Mouse (Mus musculus) adipocyte (in vitro differentiated cells): ENCODE measurements around the gene Adgrg6.
A peak's percentile ranks its signal among the peaks of the same experiment; 100 is the strongest.

Experiments
- DNase-seq: peaks from one replicate; pipeline ENCODE4 v3.0.0-alpha.2; 2016; ENCODE audit warnings: low spot score

Adgrg6 gene

GRCm38 (mm10) chr10:14491838-14492237 lies 53.6 kb downstream of the Adgrg6 start:
- no peak for DNase-seq

DNA sequence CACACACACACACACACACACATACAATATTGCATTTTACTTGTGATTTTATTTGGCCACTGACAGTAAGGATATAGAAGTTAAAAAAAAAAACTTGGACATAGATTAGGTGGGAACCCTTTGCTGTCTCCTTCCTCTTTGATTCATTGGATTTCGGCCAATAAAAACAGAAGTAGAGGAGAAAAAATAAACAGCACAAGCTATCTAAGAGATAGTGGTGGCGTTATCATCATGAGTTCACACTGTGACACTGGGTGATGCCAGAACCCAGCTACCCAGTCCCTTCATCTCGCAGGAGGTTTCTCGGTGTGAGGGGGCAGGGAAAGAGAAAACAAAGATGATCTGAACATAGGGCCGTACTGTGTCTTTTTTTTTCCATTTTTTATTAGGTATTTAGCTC lies 62.2 kb downstream of the Adgrg6 start:
- no peak for DNase-seq

- DNase-seq: no peak
These were observed 63.0 kb downstream of the Adgrg6 start for GRCm38 (mm10) chr10:14482483-14482882.

- no peak for DNase-seq
These were observed 64.5 kb downstream of the Adgrg6 start for GRCm38 (mm10) chr10:14480928-14481327.

GRCm38 (mm10) chr10:14476393-14476792 lies 69.1 kb downstream of the Adgrg6 start:
- DNase-seq: no peak

GRCm38 (mm10) chr10:14475641-14476040 lies 69.8 kb downstream of the Adgrg6 start:
- DNase-seq: no peak

- DNase-seq: no peak
These were observed 70.7 kb downstream of the Adgrg6 start for GRCm38 (mm10) chr10:14474541-14475305.

DNA sequence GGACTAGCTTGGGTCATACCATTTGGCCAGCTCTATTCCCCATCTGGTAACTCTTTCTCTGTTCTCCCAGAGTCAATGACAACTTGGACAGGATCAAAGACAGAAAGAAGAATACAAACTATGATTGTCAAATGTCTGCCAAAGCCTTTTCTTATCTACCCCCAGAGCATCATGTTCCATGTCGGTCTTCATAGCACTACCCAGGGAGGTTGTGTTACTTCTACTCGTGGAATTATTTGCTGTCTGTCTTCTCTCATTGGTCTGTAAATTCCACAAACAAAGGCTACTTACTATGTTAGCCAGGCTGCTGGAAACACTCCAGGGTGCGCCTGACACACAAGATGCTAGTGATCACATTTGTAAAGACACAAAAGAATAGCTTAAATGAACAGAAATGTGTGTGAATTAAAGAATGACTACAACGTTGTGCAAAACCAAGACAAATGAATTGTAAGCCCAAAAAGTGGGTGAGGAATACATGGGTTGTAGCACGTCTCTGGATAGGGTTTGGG lies 74.4 kb downstream of the Adgrg6 start:
- no peak for DNase-seq

- no peak for DNase-seq
These were observed 76.8 kb downstream of the Adgrg6 start for GRCm38 (mm10) chr10:14468623-14469022.

- DNase-seq: no peak
These were observed 81.5 kb downstream of the Adgrg6 start for GRCm38 (mm10) chr10:14463796-14464511.

- DNase-seq: no peak
These were observed 84.4 kb downstream of the Adgrg6 start for GRCm38 (mm10) chr10:14460933-14461514.

GRCm38 (mm10) chr10:14460252-14460932 lies 85.1 kb downstream of the Adgrg6 start:
- DNase-seq: no peak

DNA sequence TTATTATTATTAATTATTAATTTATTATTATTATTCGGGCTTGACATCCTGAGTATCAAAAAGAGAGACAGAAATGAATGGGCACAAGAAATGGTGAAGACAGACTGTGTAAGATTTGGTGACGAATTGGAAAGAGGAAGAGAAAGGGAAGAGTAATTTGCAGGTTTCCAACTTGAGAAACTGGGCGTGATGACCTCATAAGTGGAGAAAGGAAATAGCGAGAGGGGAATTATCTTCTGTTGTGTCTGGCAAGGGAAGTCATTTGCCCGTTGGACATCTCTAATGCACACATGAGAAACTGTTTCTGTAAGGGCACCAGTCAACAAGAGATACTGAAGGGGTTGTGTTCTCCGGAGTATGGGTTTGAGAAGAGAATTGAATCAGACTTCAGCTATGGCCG lies 85.6 kb downstream of the Adgrg6 start:
- DNase-seq: no peak

- DNase-seq: no peak
These were observed 86.1 kb downstream of the Adgrg6 start for GRCm38 (mm10) chr10:14459330-14459729.

GRCm38 (mm10) chr10:14454481-14454880 lies 91.0 kb downstream of the Adgrg6 start:
- no peak for DNase-seq

- DNase-seq: peak; percentile 42
These were observed 93.6 kb downstream of the Adgrg6 start for GRCm38 (mm10) chr10:14451811-14452210.

GRCm38 (mm10) chr10:14450073-14450472 lies 95.4 kb downstream of the Adgrg6 start:
- DNase-seq: no peak

GRCm38 (mm10) chr10:14445590-14446291 lies 99.7 kb downstream of the Adgrg6 start:
- DNase-seq: no peak

- DNase-seq: no peak
These were observed 104.4 kb downstream of the Adgrg6 start for GRCm38 (mm10) chr10:14440860-14441579.

GRCm38 (mm10) chr10:14404070-14404469 lies 141.4 kb downstream of the Adgrg6 start:
- peak; percentile 65 for DNase-seq

DNA sequence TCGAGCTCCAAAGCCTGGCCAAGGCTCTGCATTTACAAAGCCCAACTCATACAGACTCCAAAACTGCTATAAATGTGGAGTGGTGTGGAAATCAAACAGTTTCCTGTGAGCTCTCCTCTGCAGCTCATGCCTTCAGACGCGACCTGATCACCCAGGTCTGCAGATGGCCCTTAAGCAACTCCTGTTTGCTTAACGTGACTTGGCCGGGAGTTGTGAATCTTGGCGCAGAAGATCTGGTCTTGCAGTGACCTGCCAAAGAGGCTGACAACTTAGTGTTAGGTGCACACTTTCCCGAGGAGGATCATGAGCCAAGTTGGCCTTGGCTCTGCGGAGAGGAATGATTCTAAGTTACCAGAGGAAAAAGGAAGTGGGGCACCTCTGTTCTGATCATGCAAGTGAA lies 143.7 kb downstream of the Adgrg6 start:
- DNase-seq: no peak
